Mouse (Mus musculus) midbrain, embryonic 16.5 days (tissue): Measurements from ENCODE around the gene Vac14. TPM values are rescaled to one million over a fixed set of nuclear protein-coding genes. Genes with fewer than 3 reads are reported as not detected.
A peak's percentile ranks its signal among the peaks of the same experiment; 100 is the strongest.

Experiments
- ATAC-seq: fragments of 200-750 bp; cut with Nextera tagmentation; 2 replicates; pipeline ENCODE4 v1.8.0; 2017; ENCODE audit warnings: moderate TSS enrichment
- H3K27ac ChIP-seq: fragments of 300-500 bp; sonication (generic); 2 replicates; pipeline ENCODE4 v1.5.1; 2014; ENCODE audit warnings: mild to moderate bottlenecking, low read length, mixed read lengths
- H3K27me3 ChIP-seq: fragments of 300-500 bp; sonication (generic); 2 replicates; pipeline ENCODE4 v1.6.1; 2014; ENCODE audit warnings: low read depth, low read length, mixed read lengths; ENCODE audit not compliant: control insufficient read depth, insufficient read depth
- H3K36me3 ChIP-seq: fragments of 300-500 bp; sonication (generic); 2 replicates; pipeline ENCODE4 v1.6.1; 2014; ENCODE audit warnings: mild to moderate bottlenecking, low read length, moderate library complexity, mixed read lengths; ENCODE audit not compliant: control insufficient read depth, insufficient read depth
- H3K4me1 ChIP-seq: fragments of 300-500 bp; sonication (generic); 2 replicates; pipeline ENCODE4 v1.6.1; 2014; ENCODE audit warnings: mild to moderate bottlenecking, low read length, mixed read lengths; ENCODE audit not compliant: control insufficient read depth, insufficient read depth
- H3K4me2 ChIP-seq: fragments of 300-500 bp; sonication (generic); 2 replicates; pipeline ENCODE4 v1.6.1; 2014; ENCODE audit warnings: mild to moderate bottlenecking, low read length, mixed read lengths
- H3K4me3 ChIP-seq: fragments of 300-500 bp; sonication (generic); 2 replicates; pipeline ENCODE4 v1.5.1; 2014; ENCODE audit warnings: low read depth, mild to moderate bottlenecking, low read length, moderate library complexity, mixed read lengths
- H3K9ac ChIP-seq: fragments of 300-500 bp; sonication (generic); 2 replicates; pipeline ENCODE4 v1.6.1; 2014; ENCODE audit warnings: low read depth, low read length, mixed read lengths
- H3K9me3 ChIP-seq: fragments of 300-500 bp; sonication (generic); replicated peaks from 2 replicates; pipeline ENCODE4 v1.6.1; 2014; ENCODE audit warnings: mild to moderate bottlenecking, low read length, mixed read lengths; ENCODE audit not compliant: control insufficient read depth, poor library complexity, severe bottlenecking
- WGBS: fragments of 180-500 bp; shearing (Covaris S2); extraction: QIAGEN DNeasy Blood & Tissue Kit; methylation state at CpG from one replicate; pipeline ENCODE4 v1.1.7; 2014; 5-methylcytosine and 5-hydroxymethylcytosine counted together
- polyA plus RNA-seq: library from polyadenylated mRNA; unstranded; fragments of >200 nt; fragmentation: Nextera tagmentation; extraction: Ambion mirVana; gene quantifications from 2 replicates; pipeline ENCODE4 v1.2.1, GENCODE M21; 2015

The Vac14 gene
- polyA plus RNA-seq, 1 experiment from 2014 or later, result 28.5 TPM

GRCm38 (mm10) chr8:110644422-110644821 is 26.0 kb downstream of the Vac14 start:
- WGBS, result 81% methylated on average over 4 of the region's 4 CpGs
- no peak for ATAC-seq

GRCm38 (mm10) chr8:110644901-110645300 is 26.5 kb downstream of the Vac14 start:
- no peaks in the 10 kb centered on the region for H3K9me3 ChIP-seq
- no peak overlapping the region for H3K27ac ChIP-seq
- H3K4me2 ChIP-seq, result no peak overlapping the region
- no peaks in the 10 kb centered on the region; the same call in 1 of the 2 replicates for H3K36me3 ChIP-seq
- H3K27me3 ChIP-seq, result no peaks in the 10 kb centered on the region
- H3K4me1 ChIP-seq, result no peaks in the 10 kb centered on the region
- no peak overlapping the region for H3K4me3 ChIP-seq
- no peak for ATAC-seq
- no peak overlapping the region for H3K9ac ChIP-seq
- WGBS, result 90% methylated on average over 2 of the region's 2 CpGs

More at GRCm38 (mm10) chr8:110644422-110644821, 26.0 kb downstream of the Vac14 start:
- Histone ChIP-seq H3K9ac (no peak overlapping the region), H3K4me1 (no peaks in the 10 kb centered on the region), H3K27ac (no peak overlapping the region), H3K4me2 (no peak overlapping the region), H3K4me3 (no peak overlapping the region), H3K9me3 (no peaks in the 10 kb centered on the region), H3K36me3 (no peaks in the 10 kb centered on the region; the same call in 1 of the 2 replicates), H3K27me3 (no peaks in the 10 kb centered on the region)

GRCm38 (mm10) chr8:110645340-110645739 is 27.0 kb downstream of the Vac14 start:
- H3K27ac ChIP-seq, result no peak overlapping the region
- no peak for ATAC-seq
- H3K4me1 ChIP-seq, result no peaks in the 10 kb centered on the region
- 96% methylated on average over 3 of the region's 3 CpGs for WGBS
- H3K4me3 ChIP-seq, result no peak overlapping the region
- no peaks in the 10 kb centered on the region for H3K9me3 ChIP-seq
- H3K36me3 ChIP-seq, result no peaks in the 10 kb centered on the region; the same call in 1 of the 2 replicates
- H3K4me2 ChIP-seq, result no peak overlapping the region
- H3K9ac ChIP-seq, result no peak overlapping the region
- no peaks in the 10 kb centered on the region for H3K27me3 ChIP-seq

- H3K4me2 ChIP-seq, result no peak overlapping the region
- ATAC-seq, result no peak; the same call in 1 of the 2 replicates
- 30% methylated on average over 6 of the region's 6 CpGs for WGBS
- H3K36me3 ChIP-seq, result peaks cover 2% of the 10 kb centered on the region; the same call in 1 of the 2 replicates
- H3K9ac ChIP-seq, result no peak overlapping the region
- no peaks in the 10 kb centered on the region for H3K9me3 ChIP-seq
- no peak overlapping the region for H3K4me3 ChIP-seq
- no peak overlapping the region for H3K27ac ChIP-seq
- no peaks in the 10 kb centered on the region for H3K27me3 ChIP-seq
- no peaks in the 10 kb centered on the region for H3K4me1 ChIP-seq
Observed at GRCm38 (mm10) chr8:110646064-110646463, 27.7 kb downstream of the Vac14 start.

- Histone ChIP-seq H3K4me2 (no peak overlapping the region), H3K4me3 (no peak overlapping the region), H3K9ac (no peak overlapping the region), H3K9me3 (no peaks in the 10 kb centered on the region), H3K27ac (no peak overlapping the region), H3K36me3 (peaks cover 5% of the 10 kb centered on the region; the same call in 1 of the 2 replicates), H3K4me1 (no peaks in the 10 kb centered on the region), H3K27me3 (no peaks in the 10 kb centered on the region)
- 99% methylated on average over 3 of the region's 3 CpGs for WGBS
- ATAC-seq, result no peak
Observed at GRCm38 (mm10) chr8:110648577-110648976, 30.2 kb downstream of the Vac14 start.

- Histone ChIP-seq H3K4me2 (no peak overlapping the region), H3K36me3 (peaks cover 5% of the 10 kb centered on the region; the same call in 1 of the 2 replicates), H3K27ac (no peak overlapping the region), H3K27me3 (no peaks in the 10 kb centered on the region), H3K4me3 (no peak overlapping the region), H3K9me3 (no peaks in the 10 kb centered on the region), H3K9ac (no peak overlapping the region), H3K4me1 (no peaks in the 10 kb centered on the region)
- ATAC-seq, result no peak
- 96% methylated on average over 6 of the region's 6 CpGs for WGBS
Observed at GRCm38 (mm10) chr8:110649286-110649685, 30.9 kb downstream of the Vac14 start.

- ATAC-seq, result no peak
- no peak overlapping the region for H3K9ac ChIP-seq
- H3K4me2 ChIP-seq, result no peak overlapping the region
- no peaks in the 10 kb centered on the region for H3K4me1 ChIP-seq
- no peak overlapping the region for H3K4me3 ChIP-seq
- no peaks in the 10 kb centered on the region for H3K27me3 ChIP-seq
- no peaks in the 10 kb centered on the region for H3K9me3 ChIP-seq
- H3K27ac ChIP-seq, result no peak overlapping the region
- WGBS, result 91% methylated on average over 9 of the region's 9 CpGs
- H3K36me3 ChIP-seq, result peaks cover 5% of the 10 kb centered on the region; the same call in 1 of the 2 replicates
Observed at GRCm38 (mm10) chr8:110650838-110651237, 32.5 kb downstream of the Vac14 start.

GRCm38 (mm10) chr8:110651847-110652246 is 33.5 kb downstream of the Vac14 start:
- no peak for ATAC-seq
- H3K9me3 ChIP-seq, result no peaks in the 10 kb centered on the region

GRCm38 (mm10) chr8:110654075-110655060 is 36.0 kb downstream of the Vac14 start:
- 56% methylated on average over 9 of the region's 9 CpGs for WGBS
- ATAC-seq, result no peak
- Histone ChIP-seq H3K9me3 (no peaks in the 10 kb centered on the region), H3K4me2 (no peak overlapping the region), H3K4me3 (no peak overlapping the region), H3K4me1 (no peaks in the 10 kb centered on the region), H3K27ac (peak overlapping the region; percentile 39; the same call in 1 of the 2 replicates), H3K27me3 (no peaks in the 10 kb centered on the region), H3K36me3 (peaks cover 10% of the 10 kb centered on the region), H3K9ac (no peak overlapping the region)

More at GRCm38 (mm10) chr8:110651847-110652246, 33.5 kb downstream of the Vac14 start:
- WGBS, result 82% methylated on average over 4 of the region's 4 CpGs
- Histone ChIP-seq H3K4me3 (no peak overlapping the region), H3K4me2 (no peak overlapping the region), H3K9ac (no peak overlapping the region), H3K4me1 (no peaks in the 10 kb centered on the region), H3K27me3 (no peaks in the 10 kb centered on the region), H3K36me3 (peaks cover 5% of the 10 kb centered on the region; the same call in 1 of the 2 replicates), H3K27ac (no peak overlapping the region)
